Mouse (Mus musculus): Measurements from ENCODE around the gene Gdpd3.

Gdpd3 gene

DNA sequence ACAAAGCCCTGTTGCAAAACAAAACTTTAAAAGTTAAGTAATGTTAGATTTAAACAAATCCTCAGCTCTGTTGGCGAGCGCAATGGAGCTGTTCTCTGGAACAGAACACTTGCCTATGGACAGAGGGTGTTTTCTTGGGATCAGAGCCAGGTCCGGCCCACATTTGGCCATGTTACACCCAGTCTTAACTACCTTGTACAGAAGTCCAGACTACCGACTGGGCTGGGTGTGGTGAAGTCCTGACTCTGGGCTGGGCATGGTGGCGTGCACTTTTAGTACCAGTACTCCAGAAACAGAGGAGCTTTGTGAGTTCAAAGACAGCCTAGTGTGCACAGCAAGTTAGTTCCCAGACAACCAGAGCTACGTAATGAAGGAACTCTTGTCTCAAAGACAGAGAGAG, 40.8 kb downstream of the Gdpd3 start:
- DNase-seq (ENCODE audit: low read depth, low spot score) = no peak

DNA sequence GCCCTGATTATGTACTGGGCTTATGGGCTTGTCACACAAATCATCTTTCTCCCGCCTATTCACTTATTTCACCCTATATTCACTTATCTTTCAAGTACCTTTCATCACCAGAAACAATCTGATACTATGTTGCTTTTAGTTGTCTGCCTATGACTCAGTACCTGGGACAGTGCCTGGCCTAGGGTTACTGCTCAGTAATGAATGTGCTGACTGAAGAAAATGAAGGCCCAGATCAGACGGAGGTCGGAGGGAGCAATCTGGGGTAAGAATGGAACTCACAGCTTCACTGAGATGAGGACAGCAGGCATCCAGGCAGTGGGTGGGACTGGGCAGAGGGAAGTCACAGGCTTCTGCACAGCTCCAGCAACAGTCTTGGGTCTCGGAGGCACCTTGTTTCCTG, 41.3 kb downstream of the Gdpd3 start:
- DNase-seq (ENCODE audit: low read depth, low spot score) = no peak

DNA sequence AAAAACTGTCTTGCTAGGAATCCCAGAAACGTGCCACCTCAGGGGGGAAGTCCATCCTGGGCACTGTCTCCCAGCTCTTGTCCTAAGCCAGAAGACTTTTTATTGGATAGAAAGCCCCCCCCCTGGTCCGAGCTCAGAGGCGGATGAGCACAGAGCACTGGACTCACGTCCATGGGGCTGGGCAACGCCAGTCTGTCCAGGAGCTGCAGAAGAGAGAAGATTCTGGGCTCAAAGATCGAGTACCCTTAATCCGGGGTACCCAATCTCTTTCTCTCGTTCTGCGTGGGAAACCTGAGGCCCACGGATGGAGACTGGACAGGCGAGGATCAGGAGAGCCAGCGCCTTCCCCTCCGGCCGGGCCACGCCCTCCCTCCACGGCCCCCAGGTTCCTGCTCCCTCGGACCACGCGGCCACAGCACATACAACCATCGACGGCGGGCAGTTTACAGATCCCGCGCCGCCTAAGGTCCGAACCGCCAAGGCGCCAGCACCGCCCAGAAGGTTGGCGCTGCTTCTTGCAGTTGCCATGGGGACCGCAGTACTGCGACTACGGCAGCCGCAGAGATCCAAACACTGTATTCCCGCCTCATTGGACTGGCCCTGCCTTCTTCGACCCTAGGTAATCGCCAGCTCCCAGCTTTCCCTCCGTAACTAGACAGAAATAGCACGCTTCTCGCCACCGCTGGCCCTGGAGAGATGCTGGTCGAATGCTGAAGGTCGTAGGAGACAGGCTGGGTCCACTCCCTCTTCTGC, 42.7 kb downstream of the Gdpd3 start:
- peak; percentile 59 for DNase-seq (ENCODE audit: low read depth, low spot score)

DNA sequence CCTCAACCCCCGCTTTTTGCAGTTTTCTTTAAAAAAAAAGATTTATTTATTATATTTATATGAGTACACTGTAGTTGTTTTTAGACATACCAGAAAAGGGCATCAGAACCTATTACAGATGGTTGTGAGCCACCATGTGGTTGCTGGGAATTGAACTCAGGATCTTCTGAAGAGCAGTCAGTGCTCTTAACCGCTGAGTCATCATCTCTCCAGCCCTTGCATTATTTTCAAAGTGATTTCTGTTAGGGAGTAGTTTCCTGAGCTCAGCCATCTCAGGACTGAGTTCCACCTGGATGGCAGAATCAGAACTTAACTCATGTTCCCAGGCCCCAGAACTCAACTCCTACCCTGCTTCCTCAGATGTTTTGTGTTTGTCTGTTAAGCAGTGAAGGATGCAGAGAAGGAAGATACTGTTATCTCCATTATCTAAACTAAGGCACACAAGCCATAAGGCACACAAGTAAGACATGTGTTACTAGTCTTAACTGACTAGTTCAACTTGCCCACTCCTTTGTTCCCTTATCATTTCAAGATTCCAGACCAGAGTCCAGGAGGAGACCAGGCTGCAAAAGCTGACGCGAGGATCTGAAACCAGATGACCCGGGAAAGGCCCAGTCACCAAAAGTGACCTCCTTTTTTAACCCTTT, 43.7 kb downstream of the Gdpd3 start:
- DNase-seq (ENCODE audit: low read depth, low spot score) = no peak

DNA sequence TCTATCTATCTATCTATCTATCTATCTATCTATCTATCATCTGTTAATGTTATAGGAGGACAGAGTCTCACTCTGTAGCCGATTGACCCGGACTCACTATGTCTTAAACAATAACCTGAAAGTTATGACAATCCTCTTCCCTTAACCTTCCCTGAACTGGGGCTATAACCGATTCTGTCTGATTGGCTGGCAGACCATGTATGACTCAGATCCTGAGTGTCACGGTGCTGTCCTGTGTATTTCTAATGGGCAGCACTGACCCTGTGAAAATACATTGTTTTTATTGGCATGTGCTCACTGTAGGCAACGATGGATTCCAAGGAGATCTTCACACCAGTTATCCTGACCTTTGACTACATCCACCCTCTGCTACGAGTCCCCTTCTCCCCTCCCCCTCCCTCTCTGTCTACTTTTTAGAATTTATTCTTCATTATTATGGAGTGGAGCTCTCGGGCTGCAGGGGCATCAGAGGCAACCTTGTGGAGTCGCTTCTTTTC, 49.6 kb downstream of the Gdpd3 start:
- no peak for DNase-seq (ENCODE audit: low read depth, low spot score)

DNA sequence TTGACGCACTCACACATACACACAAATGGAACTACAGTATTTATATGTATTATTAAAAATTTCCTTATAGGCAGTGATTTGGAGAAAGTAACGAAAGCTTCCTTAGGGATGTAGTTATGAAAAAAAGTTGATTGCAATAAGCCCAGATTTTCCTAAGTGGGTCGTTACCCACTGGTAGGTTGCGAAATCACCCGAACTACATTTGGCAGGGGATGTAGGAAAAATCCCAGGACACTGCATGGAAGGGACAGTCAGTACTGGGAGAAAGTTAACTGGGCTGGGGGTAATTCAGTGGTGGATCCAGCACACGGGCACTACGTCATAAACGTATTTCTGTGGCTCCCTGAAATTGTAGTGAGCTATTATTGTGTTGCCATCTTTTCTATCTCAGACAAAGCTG, 50.4 kb downstream of the Gdpd3 start:
- DNase-seq (ENCODE audit: low read depth, low spot score) = no peak

DNA sequence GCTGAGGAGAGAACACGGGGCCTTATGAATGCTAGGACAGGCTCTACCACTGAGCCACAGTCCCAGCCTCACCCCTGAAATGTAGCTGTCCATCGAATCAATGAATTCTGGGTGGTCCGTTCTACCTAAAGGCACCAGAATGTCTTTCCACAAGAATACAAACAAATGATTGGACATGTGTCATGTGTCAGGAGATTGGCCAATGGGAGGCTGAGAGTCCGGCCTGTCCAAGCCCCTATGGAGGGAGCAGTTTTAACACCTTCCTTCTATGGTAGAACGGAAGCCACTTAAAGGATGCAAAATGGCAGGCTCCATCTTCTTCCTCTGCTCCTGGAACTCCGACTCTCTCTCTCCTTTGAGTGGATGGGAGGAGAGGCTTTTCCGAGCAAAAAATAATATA, 51.5 kb downstream of the Gdpd3 start:
- DNase-seq (ENCODE audit: low read depth, low spot score) = no peak

DNA sequence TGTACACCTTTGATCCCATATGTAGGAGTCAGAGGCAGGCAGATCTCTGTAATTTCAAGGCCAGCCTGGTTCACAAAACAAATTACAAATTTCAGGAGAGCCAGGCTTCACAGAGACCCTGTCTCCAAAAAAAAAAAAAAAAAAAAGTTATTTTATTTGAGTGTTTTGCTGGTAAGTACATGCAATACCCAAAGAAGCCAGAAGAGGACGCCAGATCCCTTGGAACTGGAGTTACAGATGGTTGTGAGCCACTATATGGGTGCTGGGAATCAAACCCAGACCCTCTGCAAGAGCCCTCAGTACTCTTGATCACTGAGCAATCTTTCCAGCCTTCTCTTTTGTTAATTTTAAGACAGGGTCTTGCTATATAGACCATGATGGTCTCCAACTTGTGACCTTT, 52.7 kb downstream of the Gdpd3 start:
- no peak for DNase-seq (ENCODE audit: low read depth, low spot score)

DNA sequence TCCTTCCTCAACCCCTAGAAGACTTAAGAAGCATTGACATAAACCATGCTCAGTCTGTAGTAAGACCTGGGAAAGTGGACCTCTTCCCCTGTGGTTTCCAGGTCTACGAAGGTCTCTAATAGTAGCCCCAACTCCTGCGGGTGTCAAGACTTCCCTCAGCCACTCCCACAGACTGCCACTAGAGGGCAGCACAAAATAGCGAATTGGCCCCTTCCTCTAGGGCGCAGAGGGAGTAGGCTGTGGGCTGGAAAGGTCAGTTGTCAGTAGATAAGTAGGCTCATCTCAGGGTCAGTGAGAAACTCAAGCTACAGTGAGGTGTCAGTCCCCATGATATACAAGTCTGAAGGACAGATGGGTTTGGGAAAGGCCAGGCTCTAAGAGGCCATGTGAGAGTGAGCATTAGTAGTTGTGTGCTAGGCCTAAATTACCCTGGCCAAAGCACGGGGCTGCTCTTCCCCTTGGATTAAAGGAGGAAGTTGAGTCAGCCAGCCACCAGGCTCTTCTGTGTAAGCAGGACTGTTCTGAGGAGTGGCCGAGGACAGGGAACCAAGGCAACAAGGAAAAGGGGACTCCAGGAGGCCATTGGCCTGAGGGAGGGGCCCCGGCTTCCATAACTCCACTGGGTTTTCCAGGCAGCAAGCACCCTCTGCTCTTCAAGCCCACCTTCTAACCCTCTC, 55.8 kb downstream of the Gdpd3 start:
- DNase-seq (ENCODE audit: low read depth, low spot score) = peak; percentile 87

DNA sequence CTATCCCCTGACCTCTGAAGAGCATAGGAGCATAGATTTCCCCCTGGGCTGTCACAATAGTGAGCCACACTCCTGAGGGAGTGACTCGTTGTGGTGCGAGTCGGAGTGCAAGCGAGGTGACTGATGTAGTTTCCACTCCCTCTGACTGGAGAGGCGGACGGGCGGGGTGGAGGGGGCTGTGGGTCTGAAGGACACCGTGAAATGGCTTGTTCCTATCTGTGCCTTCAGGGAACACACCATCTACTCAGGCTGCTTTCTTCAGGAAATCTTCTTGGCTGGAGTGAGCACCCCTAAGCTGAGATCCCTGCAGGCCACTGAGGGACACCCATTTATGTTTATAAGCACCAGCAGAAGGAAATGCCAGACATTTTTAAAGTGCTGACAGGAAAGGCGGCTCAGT, 56.6 kb downstream of the Gdpd3 start:
- no peak for DNase-seq (ENCODE audit: low read depth, low spot score)

DNA sequence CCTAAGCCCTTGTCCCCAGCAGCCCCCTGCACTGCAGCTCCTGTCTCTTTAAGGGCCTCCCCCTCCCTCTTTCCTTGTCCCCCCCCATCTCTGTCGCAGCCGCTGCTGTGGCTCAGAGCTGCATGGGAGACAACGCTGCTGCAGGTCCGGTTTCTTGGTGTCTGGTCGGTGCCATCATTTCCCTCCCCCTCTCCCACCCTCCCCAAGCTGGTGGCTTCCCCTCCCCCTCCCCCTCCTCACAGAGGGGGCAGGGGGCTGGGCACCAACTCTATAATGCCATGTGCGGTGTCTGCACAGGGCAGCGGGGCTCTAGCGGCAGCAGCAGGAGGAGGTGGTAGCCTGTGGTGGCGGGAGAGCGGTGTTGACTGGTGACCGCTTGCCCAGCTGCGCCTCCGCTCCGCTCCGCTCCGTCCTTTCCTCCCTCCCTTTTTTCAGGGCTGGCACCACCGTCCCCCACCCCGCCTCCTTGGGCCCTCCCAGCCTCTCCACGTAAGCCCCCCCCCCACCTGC, 57.1 kb downstream of the Gdpd3 start:
- DNase-seq (ENCODE audit: low read depth, low spot score) = no peak

DNA sequence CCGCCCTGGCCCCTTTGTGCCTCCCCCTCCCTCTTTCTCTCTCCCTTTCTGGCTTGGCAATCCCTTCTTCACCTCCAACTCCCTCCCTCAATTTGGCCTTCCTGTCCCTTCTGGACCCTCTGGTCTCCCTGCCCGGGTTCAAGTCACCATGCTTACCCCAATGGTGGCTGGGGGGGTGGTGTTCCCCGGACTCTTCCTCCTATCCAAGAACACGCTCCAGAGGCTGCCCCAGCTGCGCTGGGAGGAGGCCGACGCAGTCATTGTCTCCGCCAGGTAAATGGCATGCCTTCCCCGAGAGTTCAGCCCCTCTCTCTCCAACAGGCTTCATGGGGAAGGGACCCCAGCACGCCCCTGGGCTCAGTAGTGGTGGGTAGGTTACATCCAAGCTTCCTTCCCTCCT, 57.8 kb downstream of the Gdpd3 start:
- DNase-seq (ENCODE audit: low read depth, low spot score) = no peak

Data from CD4-positive, CD25-positive, alpha-beta regulatory T cell, adult 2 months (primary cell).